Mouse (Mus musculus): ENCODE data around the gene Col4a6. TPM values are rescaled to one million over a fixed set of nuclear protein-coding genes. Genes with fewer than 3 reads are reported as not detected.
A peak's percentile ranks its signal among the peaks of the same experiment; 100 is the strongest.

Gene Col4a6
- polyA plus RNA-seq, 1 experiment from 2014 or later: 1.6 TPM

- Histone ChIP-seq H3K9ac (replicated peaks; ENCODE audit: low read depth) (no peak overlapping the region), H3K36me3 (ENCODE audit: insufficient read depth, low read length) (no peaks in the 10 kb centered on the region), H3K27ac (ENCODE audit: low read length) (no peak overlapping the region), H3K9me3 (ENCODE audit: low read length) (no peaks in the 10 kb centered on the region), H3K4me3 (ENCODE audit: low read depth, low read length) (no peak overlapping the region), H3K27me3 (replicated peaks; ENCODE audit: insufficient read depth, low read length) (no peaks in the 10 kb centered on the region), H3K4me2 (replicated peaks; ENCODE audit: low read depth, low read length) (no peak overlapping the region), H3K4me1 (ENCODE audit: insufficient read depth, low read depth, low read length) (no peaks in the 10 kb centered on the region)
- TF ChIP-seq CTCF (IDR thresholded peaks at IDR 0.05) (no peak), EP300 (IDR thresholded peaks at IDR 0.05) (peak; percentile 44)
- DNase-seq (ENCODE audit: low spot score): peak; percentile 57
- WGBS: 33% methylated on average over 2 of the region's 2 CpGs
- ATAC-seq: peak; percentile 26; the same call in 1 of the 2 replicates
Measured at GRCm38 (mm10) chrX:141439423-141439822, 34.5 kb downstream of the Col4a6 start.

DNA sequence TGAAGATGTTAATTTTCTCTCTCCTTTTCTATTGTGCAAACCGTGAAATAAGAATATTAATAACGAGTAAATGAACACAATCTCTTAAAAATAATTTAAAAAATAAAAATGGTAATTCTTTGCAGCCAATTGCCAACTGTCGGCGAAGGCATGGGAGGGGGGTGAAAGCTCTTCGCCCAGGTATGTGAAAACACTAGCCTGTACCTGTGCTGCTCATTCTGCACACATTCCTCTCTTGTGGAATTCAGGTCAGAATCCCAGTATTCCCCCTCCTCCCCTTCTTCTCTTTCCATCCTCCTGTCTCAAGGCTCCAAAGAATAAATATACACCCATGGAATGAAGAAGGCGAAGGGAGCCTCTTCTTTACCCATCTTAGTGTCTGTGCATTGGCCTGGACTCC, 37.1 kb downstream of the Col4a6 start:
- WGBS: 60% methylated on average over 6 of the region's 6 CpGs
- H3K9me3 ChIP-seq (ENCODE audit: low read length): no peaks in the 10 kb centered on the region
- peak; percentile 62; the same call in 1 of the 2 replicates for ATAC-seq
- no peaks in the 10 kb centered on the region for H3K36me3 ChIP-seq (ENCODE audit: insufficient read depth, low read length)
- H3K27ac ChIP-seq (ENCODE audit: low read length): no peak overlapping the region
- no peak overlapping the region for H3K4me3 ChIP-seq (ENCODE audit: low read depth, low read length)
- H3K27me3 ChIP-seq (replicated peaks; ENCODE audit: insufficient read depth, low read length): no peaks in the 10 kb centered on the region
- DNase-seq (ENCODE audit: low spot score): peak; percentile 10
- no peak overlapping the region for H3K4me2 ChIP-seq (replicated peaks; ENCODE audit: low read depth, low read length)
- no peaks in the 10 kb centered on the region for H3K4me1 ChIP-seq (ENCODE audit: insufficient read depth, low read depth, low read length)
- TF ChIP-seq CTCF (IDR thresholded peaks at IDR 0.05): no peak
- TF ChIP-seq EP300 (IDR thresholded peaks at IDR 0.05): no peak
- no peak overlapping the region for H3K9ac ChIP-seq (replicated peaks; ENCODE audit: low read depth)

DNA sequence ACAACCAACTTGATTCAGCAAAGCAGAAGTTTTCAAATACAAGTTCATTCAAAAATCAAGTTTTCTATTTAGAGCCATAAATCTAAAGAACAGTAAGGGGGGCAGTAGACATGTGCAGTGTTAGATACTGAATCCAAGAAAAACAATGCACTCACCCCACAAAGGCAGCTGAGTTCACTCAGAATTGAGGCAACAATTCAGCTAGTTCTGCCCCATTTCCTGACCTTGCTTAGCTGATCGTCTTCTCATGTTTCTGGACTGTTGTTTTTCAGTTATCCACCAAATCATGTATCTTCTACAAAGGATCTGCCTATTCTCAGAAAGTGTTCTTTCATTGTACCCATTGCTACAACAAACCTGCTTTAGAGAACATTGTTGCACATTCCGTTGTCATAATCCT, 58.6 kb downstream of the Col4a6 start:
- Histone ChIP-seq H3K27me3 (replicated peaks; ENCODE audit: insufficient read depth, low read length) (no peaks in the 10 kb centered on the region), H3K4me3 (ENCODE audit: low read depth, low read length) (no peak overlapping the region), H3K36me3 (ENCODE audit: insufficient read depth, low read length) (no peaks in the 10 kb centered on the region), H3K4me2 (replicated peaks; ENCODE audit: low read depth, low read length) (no peak overlapping the region), H3K4me1 (ENCODE audit: insufficient read depth, low read depth, low read length) (no peaks in the 10 kb centered on the region), H3K9ac (replicated peaks; ENCODE audit: low read depth) (no peak overlapping the region), H3K27ac (ENCODE audit: low read length) (no peak overlapping the region), H3K9me3 (ENCODE audit: low read length) (no peaks in the 10 kb centered on the region)
- TF ChIP-seq CTCF (IDR thresholded peaks at IDR 0.05) (no peak), EP300 (IDR thresholded peaks at IDR 0.05) (peak; percentile 32; the same call in 1 of the 2 replicates)
- no peak for ATAC-seq
- DNase-seq (ENCODE audit: low spot score): no peak
- WGBS: 56% methylated on average over 2 of the region's 2 CpGs

DNA sequence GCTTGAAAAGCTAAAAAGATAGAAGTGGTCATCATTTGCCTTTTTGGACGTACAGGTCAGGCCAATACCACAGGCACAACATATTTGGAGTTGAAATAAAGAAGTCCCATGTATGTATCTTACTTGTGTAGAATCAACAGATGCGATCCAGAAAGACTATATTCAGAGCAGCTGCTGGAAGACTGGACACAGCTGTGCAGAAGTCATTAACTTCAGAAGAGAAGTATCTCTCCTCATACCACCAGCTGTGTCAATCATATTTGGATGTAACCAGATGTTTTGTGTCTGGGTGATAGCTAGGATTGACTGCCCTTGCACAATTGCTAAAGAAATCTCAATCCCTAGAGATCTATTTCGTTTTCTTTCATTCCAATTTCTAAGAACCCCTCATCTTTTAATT, 77.6 kb downstream of the Col4a6 start:
- no peak overlapping the region for H3K4me2 ChIP-seq (replicated peaks; ENCODE audit: low read depth, low read length)
- WGBS: 57% methylated on average over 3 of the region's 3 CpGs
- ATAC-seq (peak; percentile 62), DNase-seq (ENCODE audit: low spot score) (peak; percentile 25)
- no peaks in the 10 kb centered on the region for H3K36me3 ChIP-seq (ENCODE audit: insufficient read depth, low read length)
- H3K4me1 ChIP-seq (ENCODE audit: insufficient read depth, low read depth, low read length): no peaks in the 10 kb centered on the region
- no peak overlapping the region for H3K27ac ChIP-seq (ENCODE audit: low read length)
- H3K9ac ChIP-seq (replicated peaks; ENCODE audit: low read depth): no peak overlapping the region
- H3K27me3 ChIP-seq (replicated peaks; ENCODE audit: insufficient read depth, low read length): no peaks in the 10 kb centered on the region
- no peak overlapping the region for H3K4me3 ChIP-seq (ENCODE audit: low read depth, low read length)
- no peak for TF ChIP-seq EP300 (IDR thresholded peaks at IDR 0.05)
- TF ChIP-seq CTCF (IDR thresholded peaks at IDR 0.05): no peak
- H3K9me3 ChIP-seq (ENCODE audit: low read length): no peaks in the 10 kb centered on the region

- WGBS: 69% methylated on average over 3 of the region's 3 CpGs
- no peaks in the 10 kb centered on the region for H3K27me3 ChIP-seq (replicated peaks; ENCODE audit: insufficient read depth, low read length)
- no peak overlapping the region for H3K27ac ChIP-seq (ENCODE audit: low read length)
- ATAC-seq: no peak
- H3K4me2 ChIP-seq (replicated peaks; ENCODE audit: low read depth, low read length): no peak overlapping the region
- H3K4me3 ChIP-seq (ENCODE audit: low read depth, low read length): no peak overlapping the region
- DNase-seq (ENCODE audit: low spot score): no peak
- no peaks in the 10 kb centered on the region for H3K4me1 ChIP-seq (ENCODE audit: insufficient read depth, low read depth, low read length)
- H3K9me3 ChIP-seq (ENCODE audit: low read length): no peaks in the 10 kb centered on the region
- no peak overlapping the region for H3K9ac ChIP-seq (replicated peaks; ENCODE audit: low read depth)
- H3K36me3 ChIP-seq (ENCODE audit: insufficient read depth, low read length): no peaks in the 10 kb centered on the region
- no peak for TF ChIP-seq CTCF (IDR thresholded peaks at IDR 0.05)
- no peak for TF ChIP-seq EP300 (IDR thresholded peaks at IDR 0.05)
Measured at GRCm38 (mm10) chrX:141385399-141386105, 88.3 kb downstream of the Col4a6 start.

DNA sequence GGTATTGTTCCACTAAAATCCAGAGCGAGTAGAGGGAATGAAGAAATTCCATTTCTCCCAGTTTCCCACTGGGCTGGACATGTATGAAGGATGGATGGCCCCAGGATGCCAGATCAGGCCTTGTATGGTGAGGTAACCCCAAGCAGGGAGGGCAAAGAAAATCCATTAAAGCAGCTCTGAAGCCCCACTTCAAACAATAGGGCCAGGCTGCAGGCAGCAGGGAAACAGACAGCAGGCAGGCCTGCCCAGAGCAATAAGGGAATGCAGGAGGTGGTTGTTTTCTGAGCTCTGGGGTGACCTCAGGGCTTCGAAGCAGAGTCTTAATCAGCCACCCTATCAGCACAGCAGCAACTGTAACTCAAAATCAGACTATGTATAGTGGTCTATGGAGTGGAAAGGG, 89.2 kb downstream of the Col4a6 start:
- H3K36me3 ChIP-seq (ENCODE audit: insufficient read depth, low read length): no peaks in the 10 kb centered on the region
- no peaks in the 10 kb centered on the region for H3K27me3 ChIP-seq (replicated peaks; ENCODE audit: insufficient read depth, low read length)
- no peak overlapping the region for H3K27ac ChIP-seq (ENCODE audit: low read length)
- ATAC-seq (no peak), DNase-seq (ENCODE audit: low spot score) (no peak)
- WGBS: 59% methylated on average over 2 of the region's 2 CpGs
- H3K4me1 ChIP-seq (ENCODE audit: insufficient read depth, low read depth, low read length): no peaks in the 10 kb centered on the region
- no peaks in the 10 kb centered on the region for H3K9me3 ChIP-seq (ENCODE audit: low read length)
- H3K9ac ChIP-seq (replicated peaks; ENCODE audit: low read depth): no peak overlapping the region
- H3K4me3 ChIP-seq (ENCODE audit: low read depth, low read length): no peak overlapping the region
- TF ChIP-seq CTCF (IDR thresholded peaks at IDR 0.05) (no peak), EP300 (IDR thresholded peaks at IDR 0.05) (no peak)
- H3K4me2 ChIP-seq (replicated peaks; ENCODE audit: low read depth, low read length): no peak overlapping the region

All from lung, postnatal 0 days (tissue).